Mouse (Mus musculus): ENCODE data around the gene 4833420G17Rik. TPM values are rescaled to one million over a fixed set of nuclear protein-coding genes. Genes with fewer than 3 reads are reported as not detected.

4833420G17Rik gene
- total RNA-seq (2021) = 1 to 10 TPM; 5.7 TPM
- long read RNA-seq, experiment 1, partial matches to known transcripts = 0 of 5 reads
- long read RNA-seq, experiment 1, other reads (novel, unspliced or antisense) = 2 of 5 reads
- long read RNA-seq, experiment 2, partial matches to known transcripts = 1 of 11 reads
- long read RNA-seq, experiment 2, other reads (novel, unspliced or antisense) = 7 of 11 reads

GRCm38 (mm10) chr13:119462596-119463560 lies at the start of gene 4833420G17Rik:
Gene 4833420G17Rik, plus strand, starts transcription at chr13:119462768.
- DNase-seq = peak; percentile 92
- intact Hi-C loops (cut with DNase I) = no loop called here
- peak within 1 kb of the TSS; percentile 95 for H3K27ac ChIP-seq
- TF ChIP-seq CTCF (IDR thresholded peaks at IDR 0.05) = no peak
- H3K4me3 ChIP-seq = peak within 1 kb of the TSS; percentile 75

GRCm38 (mm10) chr13:119413026-119413425 lies 49.5 kb upstream of the 4833420G17Rik start:
- intact Hi-C loops (cut with DNase I) = no loop called here
- Histone ChIP-seq H3K4me3 (no peak overlapping the region), H3K27ac (no peak overlapping the region)
- TF ChIP-seq CTCF (IDR thresholded peaks at IDR 0.05) = no peak
- DNase-seq = no peak

GRCm38 (mm10) chr13:119418479-119418878 lies 44.1 kb upstream of the 4833420G17Rik start:
- no peak for TF ChIP-seq CTCF (IDR thresholded peaks at IDR 0.05)
- Histone ChIP-seq H3K4me3 (no peak overlapping the region), H3K27ac (no peak overlapping the region)
- DNase-seq = no peak
- intact Hi-C loops (cut with DNase I) = no loop called here

GRCm38 (mm10) chr13:119430164-119430563 lies 32.4 kb upstream of the 4833420G17Rik start:
- Histone ChIP-seq H3K4me3 (peak overlapping the region; percentile 98), H3K27ac (no peak overlapping the region; the same call in 1 of the 2 replicates)
- intact Hi-C loops (cut with DNase I) = no loop called here
- no peak for DNase-seq
- TF ChIP-seq CTCF (IDR thresholded peaks at IDR 0.05) = no peak

GRCm38 (mm10) chr13:119432041-119432440 lies 30.5 kb upstream of the 4833420G17Rik start:
- no peak for DNase-seq
- Histone ChIP-seq H3K4me3 (no peak overlapping the region), H3K27ac (no peak overlapping the region)
- intact Hi-C loops (cut with DNase I) = no loop called here
- no peak for TF ChIP-seq CTCF (IDR thresholded peaks at IDR 0.05)

GRCm38 (mm10) chr13:119434359-119434758 lies 28.2 kb upstream of the 4833420G17Rik start:
- intact Hi-C loops (cut with DNase I) = no loop called here
- Histone ChIP-seq H3K27ac (no peak overlapping the region), H3K4me3 (no peak overlapping the region)
- DNase-seq = no peak
- TF ChIP-seq CTCF (IDR thresholded peaks at IDR 0.05) = no peak

GRCm38 (mm10) chr13:119442244-119442643 lies 20.3 kb upstream of the 4833420G17Rik start:
- intact Hi-C loops (cut with DNase I) = no loop called here
- no peak for DNase-seq

GRCm38 (mm10) chr13:119453563-119453962 lies 9.0 kb upstream of the 4833420G17Rik start:
- intact Hi-C loops (cut with DNase I) = no loop called here
- no peak overlapping the region for H3K4me3 ChIP-seq
- DNase-seq = no peak
- no peak for TF ChIP-seq CTCF (IDR thresholded peaks at IDR 0.05)
- H3K27ac ChIP-seq = no peak overlapping the region

More at GRCm38 (mm10) chr13:119442244-119442643, 20.3 kb upstream of the 4833420G17Rik start:
- TF ChIP-seq CTCF (IDR thresholded peaks at IDR 0.05) = no peak
- Histone ChIP-seq H3K27ac (no peak overlapping the region), H3K4me3 (no peak overlapping the region)

- intact Hi-C loops (cut with DNase I) = no loop called here
Measured at GRCm38 (mm10) chr13:119455082-119455481, 7.5 kb upstream of the 4833420G17Rik start.

GRCm38 (mm10) chr13:119456342-119456741 lies 6.2 kb upstream of the 4833420G17Rik start:
- no peak overlapping the region for H3K4me3 ChIP-seq
- no peak for DNase-seq
- intact Hi-C loops (cut with DNase I) = no loop called here
- no peak overlapping the region for H3K27ac ChIP-seq
- no peak for TF ChIP-seq CTCF (IDR thresholded peaks at IDR 0.05)

More at GRCm38 (mm10) chr13:119455082-119455481, 7.5 kb upstream of the 4833420G17Rik start:
- H3K27ac ChIP-seq = no peak overlapping the region
- H3K4me3 ChIP-seq = no peak overlapping the region
- DNase-seq = no peak
- TF ChIP-seq CTCF (IDR thresholded peaks at IDR 0.05) = no peak

- H3K4me3 ChIP-seq = peak overlapping the region; percentile 75
- TF ChIP-seq CTCF (IDR thresholded peaks at IDR 0.05) = no peak
- intact Hi-C loops (cut with DNase I) = no loop called here
- DNase-seq = no peak
- H3K27ac ChIP-seq = peak overlapping the region; percentile 95
Measured at GRCm38 (mm10) chr13:119461900-119462595, 520 bp upstream of the 4833420G17Rik start.

- Histone ChIP-seq H3K4me3 (no peak overlapping the region), H3K27ac (no peak overlapping the region)
- DNase-seq = no peak
- TF ChIP-seq CTCF (IDR thresholded peaks at IDR 0.05) = no peak
- intact Hi-C loops (cut with DNase I) = no loop called here
Measured at GRCm38 (mm10) chr13:119476631-119477030, 14.1 kb downstream of the 4833420G17Rik start.
